8 mouse cellular contexts compared by ENCODE assay signal in the genomic region with DNA sequence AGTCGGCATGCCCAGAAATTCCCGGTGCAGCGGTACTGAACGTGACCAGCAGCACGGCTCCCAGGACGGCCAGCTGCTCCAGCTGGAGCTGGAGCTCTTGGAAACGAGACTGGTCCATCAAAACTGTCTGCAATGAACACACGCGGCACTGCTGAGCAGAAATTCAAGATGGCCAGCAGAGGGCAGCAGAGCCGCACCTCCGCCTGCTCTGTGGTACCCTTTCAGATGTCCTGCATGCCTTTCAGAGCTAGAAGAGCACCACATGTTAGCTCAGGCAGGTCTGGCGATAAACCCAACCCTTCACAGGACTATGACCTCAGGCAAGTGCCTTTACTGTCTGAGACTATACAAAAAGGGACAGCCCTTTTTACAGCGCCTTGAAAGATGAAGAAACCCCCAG. TPM values are rescaled to one million over a fixed set of nuclear protein-coding genes. Genes with fewer than 3 reads are reported as not detected.
DNase-seq lines count a peak whose midpoint lies in the region; ATAC-seq and TF ChIP-seq lines count a peak whose summit lies in the region.

No protein-coding gene starts in this region.

- no peak overlapping the region for H3K4me3 ChIP-seq in cortical plate, adult 2 months (ENCODE audit: insufficient read depth, low read length)
- H3K4me3 ChIP-seq in intestine, embryonic 14.5 days (ENCODE audit: low read depth, low read length): no peak overlapping the region

- intact Hi-C loops in gastrocnemius, postnatal 14 days (cut with DNase I; ENCODE audit: low total_unique reads): no loop called here
- intact Hi-C loops in left cerebral cortex, postnatal 10 days (cut with DNase I): loop anchor here (1.0 to 5.0 kb wide), 3 partner anchors 67 to 547 kb away; no protein-coding TSS in a partner anchor

- H3K27ac ChIP-seq in cortical plate, adult 2 months (ENCODE audit: insufficient read depth, low read length): no peak overlapping the region
- no peak overlapping the region for H3K27ac ChIP-seq in intestine, embryonic 14.5 days (ENCODE audit: low read depth)

- 5% methylated on average over 13 of the region's 13 CpGs for WGBS in intestine, embryonic 14.5 days

- TF ChIP-seq CTCF in cortical plate, adult 2 months (IDR thresholded peaks at IDR 0.05; ENCODE audit: extremely low read depth, insufficient read depth, low read length): peak; percentile 92

- TF ChIP-seq POLR2A in cortical plate, adult 2 months (IDR thresholded peaks at IDR 0.05; ENCODE audit: extremely low read depth, insufficient read depth, low read length): no peak

- ATAC-seq in intestine, embryonic 14.5 days (replicated peaks; ENCODE audit: low FRiP score, low TSS enrichment, low read depth): peak; percentile 92

- H3K4me1 ChIP-seq in cortical plate, adult 2 months (ENCODE audit: control insufficient read depth, insufficient read depth, low read length): no peaks in the 10 kb centered on the region
- H3K4me1 ChIP-seq in intestine, embryonic 14.5 days (replicated peaks; ENCODE audit: control insufficient read depth, insufficient read depth, low read length): no peaks in the 10 kb centered on the region

- H3K27me3 ChIP-seq in intestine, embryonic 14.5 days (replicated peaks; ENCODE audit: control insufficient read depth, insufficient read depth, low read length): no peaks in the 10 kb centered on the region

- peak; percentile 92 for DNase-seq in ZHBTc4 (ENCODE audit: low read depth, low spot score)
- DNase-seq in gastrocnemius, postnatal 14 days: peak; percentile 72
- peak; percentile 87 for DNase-seq in intestine, embryonic 14.5 days (ENCODE audit: low spot score)
- DNase-seq in left cerebral cortex, postnatal 10 days (ENCODE audit: extremely low spot score in 1 of 2, low spot score in 2 of 2): peak; percentile 71 to 82
- peak; percentile 91 for DNase-seq in mesoderm, embryonic 11.5 days (ENCODE audit: low read depth, low spot score)
- DNase-seq in right cerebral cortex, postnatal 36 days (ENCODE audit: low spot score in 2 of 2): peak; percentile 50 to 62
- peak; percentile 73 to 77 for DNase-seq in urinary bladder, postnatal 4 days (ENCODE audit: low spot score in 2 of 2)

- no peak overlapping the region for H3K9ac ChIP-seq in intestine, embryonic 14.5 days (ENCODE audit: low read length)

- H3K36me3 ChIP-seq in intestine, embryonic 14.5 days (ENCODE audit: control insufficient read depth, insufficient read depth, low read length): peaks cover 25% of the 10 kb centered on the region

- H3K4me2 ChIP-seq in intestine, embryonic 14.5 days (ENCODE audit: low read length): 0 out of 2 replicates have a peak overlapping the region, but pooled peaks have one; percentile 20

- no peaks in the 10 kb centered on the region for H3K9me3 ChIP-seq in intestine, embryonic 14.5 days (ENCODE audit: control insufficient read depth, low read length)

RNA-seq across cellular contexts. Expression of gene Tcp11l1, which starts 26.6 kb away (rescaled TPM):
- polyA plus RNA-seq in cortical plate, adult 2 months (2012; rRNA removed): 14.0 and 16.5 TPM in 2 replicates
- 1 to 10 TPM; 4.5 TPM for total RNA-seq in gastrocnemius, postnatal 14 days (2021)
- 52.6 and 55.7 TPM in 2 replicates for polyA plus RNA-seq in intestine, embryonic 14.5 days (2014; fragmentation: Nextera tagmentation; extraction: Ambion mirVana)
- 10 to 100 TPM; 44.6 to 48.8 TPM for total RNA-seq in left cerebral cortex, postnatal 10 days (2021)

RNA-seq across cellular contexts. Expression of gene Pin1rt1, which starts 30.8 kb away (rescaled TPM):
- polyA plus RNA-seq in cortical plate, adult 2 months (2012; rRNA removed): not detected in 2 replicates
- total RNA-seq in gastrocnemius, postnatal 14 days (2021): not detected
- 0.15 and 0.20 TPM in 2 replicates for polyA plus RNA-seq in intestine, embryonic 14.5 days (2014; fragmentation: Nextera tagmentation; extraction: Ambion mirVana)
- not detected for total RNA-seq in left cerebral cortex, postnatal 10 days (2021)

RNA-seq across cellular contexts. Expression of gene Depdc7, which starts 57.3 kb away (rescaled TPM):
- polyA plus RNA-seq in cortical plate, adult 2 months (2012; rRNA removed): 2.0 and 2.3 TPM in 2 replicates
- 1 to 10 TPM in 1 of 2 experiments, under 1 TPM in 1; 0.97 to 1.7 TPM for total RNA-seq in gastrocnemius, postnatal 14 days (2021)
- 17.8 and 19.5 TPM in 2 replicates for polyA plus RNA-seq in intestine, embryonic 14.5 days (2014; fragmentation: Nextera tagmentation; extraction: Ambion mirVana)
- 1 to 10 TPM; 1.0 to 1.2 TPM for total RNA-seq in left cerebral cortex, postnatal 10 days (2021)

Comparison
In these comparisons a context has a peak if more than half of its experiments do, and no peak if none do; other contexts are left out.
1. RNA of gene Tcp11l1, which starts 26.6 kb away (total RNA-seq): 44.6 to 48.8 TPM in left cerebral cortex, postnatal 10 days; 4.5 TPM in gastrocnemius, postnatal 14 days; every median in the first group is over 4 times any median in the second.
2. Peak in every context shown above with its lines, with median percentiles within 50 percentile points of each other: DNase-seq.